Mouse (Mus musculus): Measurements from ENCODE around the gene Igsf3.
"Not testable (repeated sequence)": the region's sequence is repeated elsewhere in the genome, so short reads cannot be mapped to it uniquely, and the experiment has no call there.

DNA sequence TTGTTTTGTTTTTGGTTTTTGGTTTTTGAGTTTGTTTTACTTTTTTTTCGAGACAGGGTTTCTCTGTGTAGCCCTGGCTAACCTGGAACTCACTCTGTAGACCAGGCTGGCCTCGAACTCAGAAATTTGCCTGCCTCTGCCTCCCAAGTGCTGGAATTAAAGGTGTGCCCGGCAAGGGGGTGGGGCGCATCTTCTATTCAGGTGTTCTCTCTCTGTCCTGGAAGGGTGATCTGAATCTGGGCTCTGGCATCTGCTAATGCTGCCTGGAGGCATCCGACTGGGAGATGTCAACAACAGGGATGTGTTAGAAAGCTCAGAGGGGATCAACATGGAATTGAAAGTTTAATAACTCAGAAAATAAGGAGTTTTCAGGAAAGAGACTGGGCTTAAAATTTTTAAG, 36.1 kb downstream of the Igsf3 start:
- not testable (repeated sequence) for TF ChIP-seq CTCF (IDR thresholded peaks at IDR 0.05; ENCODE audit: low read depth, low read length)
- TF ChIP-seq EP300 (IDR thresholded peaks at IDR 0.05; ENCODE audit: insufficient read depth, low read depth, low read length), result peak; percentile 45; the same call in 1 of the 2 replicates

Data from ES-Bruce4 (cell line).